Mouse (Mus musculus): ENCODE measurements around the gene Cmtm3. TPM values are rescaled to one million over a fixed set of nuclear protein-coding genes. Genes with fewer than 3 reads are reported as not detected.

Cmtm3 gene
- polyA plus RNA-seq, 1 experiment, result not detected

DNA sequence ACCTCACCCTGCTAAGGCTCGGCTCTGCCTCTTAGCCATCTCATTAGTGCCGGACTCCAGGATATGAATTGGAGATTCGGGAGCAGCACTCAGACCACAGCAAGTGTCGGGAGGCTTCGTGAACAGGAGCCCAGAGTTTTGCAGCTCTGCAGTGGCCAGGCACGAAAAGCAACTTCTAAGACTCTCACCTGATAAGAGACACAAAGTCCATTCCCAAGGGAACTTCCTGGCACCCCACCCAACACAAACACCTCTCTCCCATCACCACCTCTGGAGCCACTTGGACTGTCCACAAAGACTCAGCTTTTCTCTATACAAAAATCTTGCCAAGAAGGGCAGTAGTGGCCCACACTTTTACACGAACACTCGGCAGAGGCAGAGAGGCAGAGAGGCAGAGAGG, 51.0 kb downstream of the Cmtm3 start:
- no peak for TF ChIP-seq CTCF (IDR thresholded peaks at IDR 0.05; ENCODE audit: insufficient read depth, low read depth, low read length)
- TF ChIP-seq POLR2A (IDR thresholded peaks at IDR 0.05; ENCODE audit: insufficient read depth, low read depth, low read length), result no peak

DNA sequence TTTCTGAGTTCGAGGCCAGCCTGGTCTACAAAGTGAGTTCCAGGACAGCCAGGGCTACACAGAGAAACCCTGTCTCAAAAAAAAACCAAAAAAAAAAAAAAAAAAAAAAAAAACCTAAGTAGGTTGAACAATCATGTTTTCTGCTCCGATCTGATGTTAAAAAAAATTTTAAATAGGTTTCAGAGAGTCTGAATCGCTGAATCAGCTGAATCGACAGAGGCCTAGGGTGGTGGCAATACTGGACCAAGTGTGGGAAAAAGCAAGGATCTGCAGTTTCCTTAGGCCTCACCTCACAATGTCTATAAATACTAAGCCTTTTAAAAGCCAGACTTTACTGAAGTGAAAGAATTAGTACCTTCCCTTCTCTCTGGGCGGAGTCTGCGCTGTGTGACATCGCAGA, 53.9 kb downstream of the Cmtm3 start:
- peaks cover 14% of the 10 kb centered on the region for H3K4me1 ChIP-seq (ENCODE audit: control insufficient read depth, insufficient read depth, low read length)
- H3K27ac ChIP-seq (ENCODE audit: insufficient read depth, low read depth, low read length), result no peak overlapping the region
- 98% methylated on average over 7 of the region's 7 CpGs for WGBS
- no peak overlapping the region for H3K4me3 ChIP-seq (ENCODE audit: insufficient read depth, low read depth, low read length)
- no peak for TF ChIP-seq CTCF (IDR thresholded peaks at IDR 0.05; ENCODE audit: insufficient read depth, low read depth, low read length)
- TF ChIP-seq POLR2A (IDR thresholded peaks at IDR 0.05; ENCODE audit: insufficient read depth, low read depth, low read length), result no peak

More for the DNA sequence above, 51.0 kb downstream of the Cmtm3 start:
- H3K27ac ChIP-seq (ENCODE audit: insufficient read depth, low read depth, low read length), result no peak overlapping the region
- peaks cover 25% of the 10 kb centered on the region for H3K4me1 ChIP-seq (ENCODE audit: control insufficient read depth, insufficient read depth, low read length)
- WGBS, result 69% methylated on average over 8 of the region's 8 CpGs
- no peak overlapping the region for H3K4me3 ChIP-seq (ENCODE audit: insufficient read depth, low read depth, low read length)

DNA sequence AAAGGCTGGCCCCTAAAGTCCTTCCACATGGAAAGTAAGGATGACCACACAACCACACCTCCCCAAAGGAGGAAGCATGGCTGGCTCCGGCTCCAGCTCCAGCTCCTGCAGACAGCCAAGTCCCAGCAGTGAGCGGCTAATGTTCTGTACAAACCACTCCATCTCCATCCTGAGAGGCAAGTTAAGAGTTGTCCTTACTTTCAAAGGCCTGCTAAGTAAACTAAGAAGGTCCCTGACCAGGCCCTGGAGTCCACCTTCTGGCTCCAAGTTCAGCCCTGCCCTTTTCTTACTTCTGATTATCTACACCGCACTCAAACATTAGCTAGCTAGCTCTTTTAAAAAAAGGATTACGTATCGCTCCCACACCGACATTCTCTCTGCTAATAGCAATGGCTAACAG, 54.6 kb downstream of the Cmtm3 start:
- H3K27ac ChIP-seq (ENCODE audit: insufficient read depth, low read depth, low read length), result no peak overlapping the region
- peaks cover 14% of the 10 kb centered on the region for H3K4me1 ChIP-seq (ENCODE audit: control insufficient read depth, insufficient read depth, low read length)
- H3K4me3 ChIP-seq (ENCODE audit: insufficient read depth, low read depth, low read length), result no peak overlapping the region
- no peak for TF ChIP-seq CTCF (IDR thresholded peaks at IDR 0.05; ENCODE audit: insufficient read depth, low read depth, low read length)
- TF ChIP-seq POLR2A (IDR thresholded peaks at IDR 0.05; ENCODE audit: insufficient read depth, low read depth, low read length), result no peak
- 64% methylated on average over 6 of the region's 6 CpGs for WGBS

DNA sequence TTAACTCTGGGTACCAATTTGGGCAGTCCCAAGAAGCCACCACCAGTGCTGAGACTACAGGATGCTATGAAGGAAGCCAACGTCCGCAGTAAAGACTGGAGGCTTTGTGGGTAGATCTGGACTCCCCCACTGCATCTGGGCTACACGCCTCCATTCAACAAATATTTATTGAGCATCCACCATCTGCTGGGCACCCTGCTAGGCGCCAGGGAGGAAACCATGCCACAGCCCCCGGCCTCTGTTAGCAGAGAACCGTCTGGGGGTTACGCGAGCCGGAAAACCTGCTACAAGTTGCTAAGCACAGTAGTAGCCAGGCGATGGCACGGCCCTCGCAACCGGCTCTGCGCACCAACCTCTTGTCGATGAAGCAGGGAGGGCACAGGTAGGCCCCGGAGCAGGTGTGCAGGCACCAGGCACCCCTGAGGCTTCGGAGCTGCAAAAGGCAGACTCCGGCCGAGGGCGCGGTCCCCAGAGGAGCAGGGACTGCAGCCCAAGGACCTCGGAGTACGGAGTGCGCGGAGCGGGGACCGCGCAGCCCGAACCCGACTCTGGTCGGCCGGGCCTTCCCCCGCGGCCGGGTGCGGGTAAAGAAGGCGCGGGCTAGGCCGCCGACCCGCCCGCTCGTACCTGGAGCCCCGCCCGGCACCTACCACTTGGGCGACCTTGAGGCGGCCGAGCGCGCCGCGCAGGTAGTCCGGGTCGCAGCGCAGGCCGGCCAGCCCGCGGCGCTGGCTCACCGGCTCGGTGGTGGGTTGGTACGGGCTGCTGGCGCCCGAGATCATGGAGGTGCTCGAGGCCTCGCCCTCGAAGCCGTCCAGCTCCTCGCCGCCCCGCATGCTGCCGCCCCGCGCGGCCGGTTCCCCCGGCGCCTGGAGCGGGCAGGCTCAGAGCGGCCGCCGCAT, 55.8 kb downstream of the Cmtm3 start:
- Histone ChIP-seq H3K4me1 (ENCODE audit: control insufficient read depth, insufficient read depth, low read length) (peaks cover 14% of the 10 kb centered on the region), H3K4me3 (ENCODE audit: insufficient read depth, low read depth, low read length) (peak overlapping the region; percentile 84), H3K27ac (ENCODE audit: insufficient read depth, low read depth, low read length) (no peak overlapping the region)
- TF ChIP-seq CTCF (IDR thresholded peaks at IDR 0.05; ENCODE audit: insufficient read depth, low read depth, low read length), result no peak
- under 1% methylated on average over 82 of the region's 82 CpGs for WGBS

DNA sequence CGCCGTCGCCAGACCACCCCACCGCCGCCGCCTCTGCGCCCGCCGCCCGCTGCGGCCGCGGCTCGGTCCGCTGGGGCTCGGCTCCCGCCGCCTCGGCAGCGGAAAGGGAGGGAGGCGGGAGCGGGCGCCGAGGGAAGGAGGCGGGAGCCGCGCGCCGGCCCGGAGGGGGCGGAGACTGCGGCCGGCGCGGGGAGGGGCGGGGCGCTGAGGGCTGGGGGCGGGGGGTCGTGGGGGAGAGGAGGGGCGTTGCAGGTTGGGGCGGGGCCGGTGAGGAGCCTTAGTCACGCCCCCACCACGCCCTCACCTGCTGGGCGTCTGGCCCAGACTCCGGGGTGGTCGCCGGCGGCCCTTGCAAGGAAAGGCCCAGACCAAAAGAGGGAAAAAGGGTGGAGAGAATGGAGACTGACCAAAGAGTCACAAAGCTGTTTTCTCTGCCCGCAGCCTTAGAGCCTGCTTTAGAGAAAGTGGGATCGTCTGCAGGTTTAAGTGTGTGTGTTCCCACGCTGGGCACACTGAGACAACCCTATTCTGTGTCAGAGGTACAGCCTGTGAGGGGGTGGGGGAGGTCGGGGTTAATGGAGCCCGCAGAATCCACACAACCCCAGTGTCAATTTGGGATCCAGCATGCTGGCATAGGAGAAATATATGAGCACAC, 56.6 kb downstream of the Cmtm3 start, which contains the start of gene Cmtm4:
TSS of gene Cmtm4 (minus strand) at position 105 of the 655 bp plus-strand sequence.
- Histone ChIP-seq H3K4me3 (ENCODE audit: insufficient read depth, low read depth, low read length) (peak within 1 kb of the TSS; percentile 84), H3K27ac (ENCODE audit: insufficient read depth, low read depth, low read length) (no peak within 1 kb of the TSS), H3K4me1 (ENCODE audit: control insufficient read depth, insufficient read depth, low read length) (peaks cover 14% of the 10 kb centered on the region)
- WGBS, result 2% methylated on average over 37 of the region's 54 CpGs
- TF ChIP-seq CTCF (IDR thresholded peaks at IDR 0.05; ENCODE audit: insufficient read depth, low read depth, low read length), result no peak
- no peak for TF ChIP-seq POLR2A (IDR thresholded peaks at IDR 0.05; ENCODE audit: insufficient read depth, low read depth, low read length)

Other genes starting within 250 kb of the Cmtm3 start
- not detected in 2 replicates for gene Cdh5, start 237.8 kb upstream of the Cmtm3 start, polyA plus RNA-seq (2012; ENCODE audit: insufficient read depth, insufficient read length, low replicate concordance, missing spikeins)
- gene Bean1, start 169.0 kb upstream of the Cmtm3 start, polyA plus RNA-seq (2012; ENCODE audit: insufficient read depth, insufficient read length, low replicate concordance, missing spikeins), result not detected in 2 replicates
- not detected in 2 replicates for gene Tk2, start 90.9 kb upstream of the Cmtm3 start, polyA plus RNA-seq (2012; ENCODE audit: insufficient read depth, insufficient read length, low replicate concordance, missing spikeins)
- gene Cklf, start 88.5 kb upstream of the Cmtm3 start, polyA plus RNA-seq (2012; ENCODE audit: insufficient read depth, insufficient read length, low replicate concordance, missing spikeins), result not detected in 2 replicates
- gene Cmtm2a, start 46.2 kb upstream of the Cmtm3 start, polyA plus RNA-seq (2012; ENCODE audit: insufficient read depth, insufficient read length, low replicate concordance, missing spikeins), result not detected in 2 replicates
- gene Gm45711, start 29.3 kb upstream of the Cmtm3 start, polyA plus RNA-seq (2012; ENCODE audit: insufficient read depth, insufficient read length, low replicate concordance, missing spikeins), result not detected in 2 replicates
- not detected in 2 replicates for gene Cmtm1, start 29.3 kb upstream of the Cmtm3 start, polyA plus RNA-seq (2012; ENCODE audit: insufficient read depth, insufficient read length, low replicate concordance, missing spikeins)
- gene Gm11020, start 17.8 kb upstream of the Cmtm3 start, polyA plus RNA-seq (2012; ENCODE audit: insufficient read depth, insufficient read length, low replicate concordance, missing spikeins), result not detected in 2 replicates
- not detected in 2 replicates for gene Cmtm2b, start 17.2 kb upstream of the Cmtm3 start, polyA plus RNA-seq (2012; ENCODE audit: insufficient read depth, insufficient read length, low replicate concordance, missing spikeins)
- not detected in 2 replicates for gene Cmtm4, start 56.4 kb downstream of the Cmtm3 start, polyA plus RNA-seq (2012; ENCODE audit: insufficient read depth, insufficient read length, low replicate concordance, missing spikeins)
- gene Dync1li2, start 103.6 kb downstream of the Cmtm3 start, polyA plus RNA-seq (2012; ENCODE audit: insufficient read depth, insufficient read length, low replicate concordance, missing spikeins), result 65.6 TPM in 1 of 2 replicates, not detected in the other
- not detected in 2 replicates for gene Terb1, start 170.5 kb downstream of the Cmtm3 start, polyA plus RNA-seq (2012; ENCODE audit: insufficient read depth, insufficient read length, low replicate concordance, missing spikeins)
- not detected in 2 replicates for gene Nae1, start 195.2 kb downstream of the Cmtm3 start, polyA plus RNA-seq (2012; ENCODE audit: insufficient read depth, insufficient read length, low replicate concordance, missing spikeins)
- gene Car7, start 195.3 kb downstream of the Cmtm3 start, polyA plus RNA-seq (2012; ENCODE audit: insufficient read depth, insufficient read length, low replicate concordance, missing spikeins), result not detected in 2 replicates